Mouse (Mus musculus): ENCODE results near the gene Arl15. TPM values are rescaled to one million over a fixed set of nuclear protein-coding genes. Genes with fewer than 3 reads are reported as not detected.
"Not testable (repeated sequence)": the region's sequence is repeated elsewhere in the genome, so short reads cannot be mapped to it uniquely, and the experiment has no call there.

Gene Arl15
- polyA plus RNA-seq, 1 experiment from 2014 or later, result 9.5 TPM

DNA sequence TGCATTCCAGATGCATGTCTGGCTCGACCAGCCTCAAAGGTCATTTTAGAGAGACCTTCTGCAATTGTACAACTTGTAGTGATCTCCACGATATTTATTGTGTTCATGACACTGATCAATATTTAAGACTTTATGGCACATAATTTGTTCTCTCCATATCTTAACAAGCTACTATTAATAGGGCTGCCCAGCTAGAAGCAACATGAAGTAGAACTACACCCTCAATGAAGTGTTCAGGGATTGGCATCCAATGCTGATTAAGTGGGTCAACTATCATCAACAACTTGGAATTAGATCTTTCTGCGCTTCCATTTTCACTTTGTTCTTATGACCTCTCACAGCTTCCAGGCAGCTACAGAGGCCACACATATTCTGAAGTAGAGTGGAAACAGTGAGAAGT is 24.5 kb upstream of the Arl15 start:
- H3K4me3 ChIP-seq (ENCODE audit: low read depth, low read length), result no peak overlapping the region
- H3K9me3 ChIP-seq (ENCODE audit: control insufficient read depth, low read length), result no peaks in the 10 kb centered on the region
- H3K4me1 ChIP-seq (ENCODE audit: control insufficient read depth, insufficient read depth, low read length), result no peaks in the 10 kb centered on the region
- no peaks in the 10 kb centered on the region for H3K36me3 ChIP-seq (ENCODE audit: control insufficient read depth, insufficient read depth, low read length)
- no peak overlapping the region for H3K9ac ChIP-seq (ENCODE audit: low read length)
- H3K4me2 ChIP-seq (ENCODE audit: low read depth), result no peak overlapping the region
- 88% methylated on average over 3 of the region's 3 CpGs for WGBS
- H3K27ac ChIP-seq (ENCODE audit: low read depth, low read length), result no peak overlapping the region
- H3K27me3 ChIP-seq (ENCODE audit: control insufficient read depth, insufficient read depth, low read length), result no peaks in the 10 kb centered on the region
- DNase-seq (ENCODE audit: low spot score) (no peak), ATAC-seq (ENCODE audit: insufficient read depth, low FRiP score, low TSS enrichment) (no peak)

DNA sequence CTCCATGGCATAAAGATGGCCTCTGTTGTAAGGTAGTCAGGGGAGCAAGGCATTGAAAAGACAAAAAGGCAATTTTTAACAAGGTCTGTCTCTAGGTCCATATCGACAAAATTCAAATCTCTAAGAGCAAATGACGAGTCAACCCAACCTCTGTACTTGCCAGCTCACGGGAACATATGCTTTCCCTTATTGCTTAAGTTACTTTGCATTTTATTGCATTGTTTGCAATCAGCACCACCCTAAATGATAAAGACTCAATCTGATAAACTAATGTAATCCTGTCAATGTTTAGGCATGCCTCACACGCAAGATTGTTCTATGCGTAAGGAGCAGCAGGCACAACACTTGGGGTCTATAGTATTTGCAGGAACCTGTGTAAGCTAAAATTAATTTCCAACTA is 24.0 kb upstream of the Arl15 start:
- no peaks in the 10 kb centered on the region for H3K27me3 ChIP-seq (ENCODE audit: control insufficient read depth, insufficient read depth, low read length)
- 96% methylated on average over 5 of the region's 5 CpGs for WGBS
- no peaks in the 10 kb centered on the region for H3K4me1 ChIP-seq (ENCODE audit: control insufficient read depth, insufficient read depth, low read length)
- no peak overlapping the region for H3K4me2 ChIP-seq (ENCODE audit: low read depth)
- no peak overlapping the region for H3K27ac ChIP-seq (ENCODE audit: low read depth, low read length)
- H3K9ac ChIP-seq (ENCODE audit: low read length), result no peak overlapping the region
- DNase-seq (ENCODE audit: low spot score), result no peak
- no peaks in the 10 kb centered on the region for H3K36me3 ChIP-seq (ENCODE audit: control insufficient read depth, insufficient read depth, low read length)
- no peaks in the 10 kb centered on the region for H3K9me3 ChIP-seq (ENCODE audit: control insufficient read depth, low read length)
- no peak for ATAC-seq (ENCODE audit: insufficient read depth, low FRiP score, low TSS enrichment)
- H3K4me3 ChIP-seq (ENCODE audit: low read depth, low read length), result no peak overlapping the region

DNA sequence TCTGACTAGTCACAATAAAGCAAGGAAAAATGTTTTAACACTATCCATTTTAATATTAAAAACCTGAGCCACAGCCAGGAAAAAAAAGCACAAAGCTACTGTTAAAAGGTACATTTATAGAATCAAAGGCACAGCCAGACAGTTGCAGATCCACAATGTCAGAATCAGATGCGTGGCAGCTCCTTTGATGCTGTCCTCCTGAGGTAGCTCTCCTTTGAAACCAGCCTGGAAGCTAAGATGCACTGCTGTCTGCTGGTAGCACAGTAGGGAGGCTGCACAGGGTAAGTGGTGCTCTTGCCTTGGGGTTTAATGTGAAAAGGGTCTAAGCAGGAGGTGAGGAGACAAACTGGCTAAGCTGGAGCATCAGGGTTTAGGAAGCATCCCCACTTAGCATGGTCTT is 23.0 kb upstream of the Arl15 start:
- H3K27ac ChIP-seq (ENCODE audit: low read depth, low read length), result no peak overlapping the region
- no peaks in the 10 kb centered on the region for H3K9me3 ChIP-seq (ENCODE audit: control insufficient read depth, low read length)
- H3K4me1 ChIP-seq (ENCODE audit: control insufficient read depth, insufficient read depth, low read length), result no peaks in the 10 kb centered on the region
- ATAC-seq (ENCODE audit: insufficient read depth, low FRiP score, low TSS enrichment), result no peak
- H3K27me3 ChIP-seq (ENCODE audit: control insufficient read depth, insufficient read depth, low read length), result no peaks in the 10 kb centered on the region
- no peak for DNase-seq (ENCODE audit: low spot score)
- WGBS, result 18% methylated on average over 1 of the region's 1 CpGs
- no peaks in the 10 kb centered on the region for H3K36me3 ChIP-seq (ENCODE audit: control insufficient read depth, insufficient read depth, low read length)
- no peak overlapping the region for H3K4me2 ChIP-seq (ENCODE audit: low read depth)
- H3K4me3 ChIP-seq (ENCODE audit: low read depth, low read length), result no peak overlapping the region
- no peak overlapping the region for H3K9ac ChIP-seq (ENCODE audit: low read length)

DNA sequence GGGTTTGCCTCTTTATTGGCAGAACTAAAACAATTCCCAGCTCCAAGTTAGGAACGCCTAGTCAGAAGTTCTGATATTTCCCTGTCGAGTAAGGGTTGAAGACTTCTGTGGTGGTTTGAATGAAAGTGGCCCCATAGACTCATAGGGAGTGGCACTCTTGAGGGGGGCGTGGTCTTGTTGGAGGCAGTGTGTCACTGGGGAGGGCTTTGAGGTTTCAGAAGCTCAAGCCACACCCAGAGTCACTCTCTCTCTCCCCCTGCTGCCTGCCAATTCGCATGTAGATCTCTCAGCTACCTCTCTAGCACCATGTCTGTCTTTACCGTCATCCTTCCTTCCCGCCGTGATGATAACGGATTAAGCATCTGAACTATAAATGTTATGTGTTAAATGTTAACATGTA is 19.5 kb upstream of the Arl15 start:
- 93% methylated on average over 8 of the region's 8 CpGs for WGBS

DNA sequence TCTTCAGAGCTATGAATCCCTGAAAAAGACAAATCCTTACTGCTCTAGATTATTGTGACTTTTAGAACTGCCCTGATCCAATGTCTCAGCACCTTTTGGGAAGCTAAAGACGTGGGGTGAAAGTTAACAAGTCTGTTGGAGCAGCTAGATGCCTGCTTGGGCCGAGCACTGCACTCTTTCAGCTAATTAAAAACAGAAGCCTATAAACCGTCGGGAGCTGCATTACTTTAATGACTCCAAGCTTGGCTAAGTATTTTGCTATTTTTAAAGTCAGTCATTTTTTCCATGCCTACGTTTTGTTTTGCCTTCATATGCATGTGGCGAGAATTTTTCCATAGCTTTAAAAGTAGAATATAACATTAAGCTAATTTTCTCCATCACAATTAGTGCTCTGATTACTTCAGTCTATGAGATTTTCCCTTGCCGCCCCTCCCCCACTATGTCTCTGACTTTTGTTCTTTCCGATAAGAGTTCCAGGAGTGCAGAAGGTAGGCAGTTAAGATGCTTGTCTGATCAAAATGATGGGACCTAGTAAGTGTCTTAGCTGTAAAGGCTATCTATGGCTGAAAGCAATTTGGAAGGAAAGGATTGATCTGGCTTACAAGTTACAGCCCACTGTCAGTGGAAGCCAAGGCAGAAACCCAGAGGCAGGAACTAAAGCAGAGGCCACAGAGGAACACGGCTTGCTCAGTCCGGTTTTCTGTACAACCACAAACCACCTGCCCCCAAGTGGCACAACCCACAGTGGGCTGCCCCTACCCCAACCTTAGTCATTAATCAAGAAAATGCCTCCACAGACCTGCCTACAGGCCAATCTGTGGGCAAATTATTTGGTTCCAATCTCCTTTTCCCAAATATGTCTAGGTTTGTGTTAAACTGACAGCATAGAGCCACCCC is 18.8 kb upstream of the Arl15 start:
- Histone ChIP-seq H3K4me2 (ENCODE audit: low read depth) (no peak overlapping the region), H3K9ac (ENCODE audit: low read length) (no peak overlapping the region), H3K4me1 (ENCODE audit: control insufficient read depth, insufficient read depth, low read length) (no peaks in the 10 kb centered on the region), H3K36me3 (ENCODE audit: control insufficient read depth, insufficient read depth, low read length) (no peaks in the 10 kb centered on the region), H3K27ac (ENCODE audit: low read depth, low read length) (no peak overlapping the region), H3K4me3 (ENCODE audit: low read depth, low read length) (no peak overlapping the region), H3K27me3 (ENCODE audit: control insufficient read depth, insufficient read depth, low read length) (no peaks in the 10 kb centered on the region), H3K9me3 (ENCODE audit: control insufficient read depth, low read length) (no peaks in the 10 kb centered on the region)
- ATAC-seq (ENCODE audit: insufficient read depth, low FRiP score, low TSS enrichment) (no peak), DNase-seq (ENCODE audit: low spot score) (no peak)
- 76% methylated on average over 10 of the region's 10 CpGs for WGBS

More for the DNA sequence above, 19.5 kb upstream of the Arl15 start:
- no peak overlapping the region for H3K4me3 ChIP-seq (ENCODE audit: low read depth, low read length)
- H3K27ac ChIP-seq (ENCODE audit: low read depth, low read length), result no peak overlapping the region
- ATAC-seq (ENCODE audit: insufficient read depth, low FRiP score, low TSS enrichment), result no peak
- H3K9me3 ChIP-seq (ENCODE audit: control insufficient read depth, low read length), result no peaks in the 10 kb centered on the region
- no peaks in the 10 kb centered on the region for H3K4me1 ChIP-seq (ENCODE audit: control insufficient read depth, insufficient read depth, low read length)
- H3K27me3 ChIP-seq (ENCODE audit: control insufficient read depth, insufficient read depth, low read length), result no peaks in the 10 kb centered on the region
- H3K9ac ChIP-seq (ENCODE audit: low read length), result no peak overlapping the region
- DNase-seq (ENCODE audit: low spot score), result no peak
- no peaks in the 10 kb centered on the region for H3K36me3 ChIP-seq (ENCODE audit: control insufficient read depth, insufficient read depth, low read length)
- no peak overlapping the region for H3K4me2 ChIP-seq (ENCODE audit: low read depth)

DNA sequence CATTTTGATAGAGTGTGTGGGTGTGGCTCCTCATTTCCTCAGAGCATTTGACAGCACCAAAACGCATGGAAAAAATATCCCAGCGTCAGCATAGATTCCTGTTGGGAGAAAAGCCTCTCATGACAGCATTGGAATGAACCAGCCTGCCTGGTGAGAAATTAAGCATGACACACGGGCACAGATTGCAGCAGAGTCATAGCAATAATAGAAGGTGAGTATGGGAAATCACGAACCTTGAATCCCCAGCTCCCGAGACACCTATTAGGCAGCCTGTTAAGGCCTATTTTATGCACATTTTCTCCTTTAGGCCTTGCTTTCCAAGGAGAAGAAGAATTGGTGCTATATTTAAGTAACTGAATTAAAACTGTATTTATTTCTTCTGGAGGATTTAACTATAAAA is 8.5 kb upstream of the Arl15 start:
- no peaks in the 10 kb centered on the region for H3K36me3 ChIP-seq (ENCODE audit: control insufficient read depth, insufficient read depth, low read length)
- no peak overlapping the region for H3K27ac ChIP-seq (ENCODE audit: low read depth, low read length)
- no peaks in the 10 kb centered on the region for H3K9me3 ChIP-seq (ENCODE audit: control insufficient read depth, low read length)
- no peak for ATAC-seq (ENCODE audit: insufficient read depth, low FRiP score, low TSS enrichment)
- H3K9ac ChIP-seq (ENCODE audit: low read length), result no peak overlapping the region
- no peak overlapping the region for H3K4me3 ChIP-seq (ENCODE audit: low read depth, low read length)
- H3K27me3 ChIP-seq (ENCODE audit: control insufficient read depth, insufficient read depth, low read length), result no peaks in the 10 kb centered on the region
- no peak for DNase-seq (ENCODE audit: low spot score)
- whole genome bisulfite sequencing, result 82% methylated on average over 5 of the region's 5 CpGs
- H3K4me2 ChIP-seq (ENCODE audit: low read depth), result no peak overlapping the region
- H3K4me1 ChIP-seq (ENCODE audit: control insufficient read depth, insufficient read depth, low read length), result no peaks in the 10 kb centered on the region

DNA sequence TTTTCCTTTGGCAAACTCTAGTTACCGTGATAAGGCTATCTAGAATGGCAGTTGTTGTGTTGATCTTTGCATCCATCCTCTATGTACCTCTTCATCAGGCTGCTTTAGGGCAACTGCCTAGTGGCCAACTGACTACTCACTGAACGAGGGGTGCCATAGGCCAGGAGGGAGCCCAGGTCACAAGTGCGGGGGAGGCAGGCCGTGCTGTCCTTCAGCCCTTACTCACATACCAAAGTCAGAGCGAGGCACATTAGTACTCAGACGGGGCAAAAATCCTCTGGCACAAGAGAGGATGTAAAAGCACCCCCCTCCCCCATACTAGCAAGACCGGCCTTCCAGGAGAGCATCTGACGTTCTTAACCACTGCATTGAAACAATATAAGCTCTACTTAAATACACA is 7.2 kb upstream of the Arl15 start:
- ATAC-seq (ENCODE audit: insufficient read depth, low FRiP score, low TSS enrichment) (no peak), DNase-seq (ENCODE audit: low spot score) (no peak)
- Histone ChIP-seq H3K36me3 (ENCODE audit: control insufficient read depth, insufficient read depth, low read length) (no peaks in the 10 kb centered on the region), H3K9ac (ENCODE audit: low read length) (no peak overlapping the region), H3K4me2 (ENCODE audit: low read depth) (no peak overlapping the region), H3K27me3 (ENCODE audit: control insufficient read depth, insufficient read depth, low read length) (no peaks in the 10 kb centered on the region), H3K27ac (ENCODE audit: low read depth, low read length) (no peak overlapping the region), H3K4me1 (ENCODE audit: control insufficient read depth, insufficient read depth, low read length) (no peaks in the 10 kb centered on the region), H3K9me3 (ENCODE audit: control insufficient read depth, low read length) (no peaks in the 10 kb centered on the region), H3K4me3 (ENCODE audit: low read depth, low read length) (no peak overlapping the region)
- 80% methylated on average over 8 of the region's 8 CpGs for WGBS

DNA sequence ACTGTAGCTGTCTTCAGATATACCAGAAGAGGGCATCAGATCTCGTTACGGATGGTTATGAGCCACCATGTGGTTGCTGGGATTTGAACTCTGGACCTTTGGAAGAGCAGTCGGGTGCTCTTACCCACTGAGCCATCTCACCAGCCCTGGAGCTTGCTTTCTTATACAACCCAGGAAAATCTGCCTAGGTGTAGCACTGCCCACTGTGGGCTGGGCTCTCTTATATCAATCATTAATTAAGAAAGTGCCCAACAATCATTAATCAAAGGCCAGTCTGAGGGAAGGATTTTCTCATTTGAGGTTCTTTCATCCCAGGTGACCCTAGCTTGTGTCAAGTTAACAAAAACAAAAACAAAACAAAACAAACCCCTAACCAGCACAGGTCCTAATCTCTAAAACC is 4.3 kb upstream of the Arl15 start:
- not testable (repeated sequence) for H3K27me3 ChIP-seq (ENCODE audit: control insufficient read depth, insufficient read depth, low read length); H3K4me2 ChIP-seq (ENCODE audit: low read depth); ATAC-seq (ENCODE audit: insufficient read depth, low FRiP score, low TSS enrichment); H3K36me3 ChIP-seq (ENCODE audit: control insufficient read depth, insufficient read depth, low read length); H3K9ac ChIP-seq (ENCODE audit: low read length); H3K9me3 ChIP-seq (ENCODE audit: control insufficient read depth, low read length); H3K27ac ChIP-seq (ENCODE audit: low read depth, low read length); DNase-seq (ENCODE audit: low spot score); H3K4me1 ChIP-seq (ENCODE audit: control insufficient read depth, insufficient read depth, low read length); H3K4me3 ChIP-seq (ENCODE audit: low read depth, low read length)
- WGBS, result 100% methylated on average over 1 of the region's 3 CpGs

DNA sequence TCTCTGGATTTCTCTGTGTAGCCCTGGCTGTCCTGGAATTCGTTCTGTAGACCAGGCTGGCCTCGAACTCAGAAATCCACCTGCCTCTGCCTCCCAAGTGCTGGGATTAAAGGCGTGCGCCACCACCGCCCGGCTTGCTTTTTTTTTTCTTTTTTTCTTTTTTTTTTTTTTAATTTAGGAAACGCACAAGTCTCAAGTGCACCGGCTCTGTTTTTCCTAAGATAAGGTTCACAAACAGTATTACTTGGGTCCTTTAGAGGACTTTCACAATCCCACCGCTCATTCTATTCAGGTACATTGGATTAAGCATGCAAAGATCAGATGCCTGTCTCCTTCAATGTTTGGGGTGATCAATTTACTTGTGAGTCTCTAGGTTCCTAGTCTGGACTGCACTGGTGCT is 668 bp upstream of the Arl15 start:
- no peak for DNase-seq (ENCODE audit: low spot score)
- Histone ChIP-seq H3K4me3 (ENCODE audit: low read depth, low read length) (peak overlapping the region; percentile 74), H3K4me1 (ENCODE audit: control insufficient read depth, insufficient read depth, low read length) (peaks cover 6% of the 10 kb centered on the region), H3K27ac (ENCODE audit: low read depth, low read length) (peak overlapping the region; percentile 83), H3K4me2 (ENCODE audit: low read depth) (peak overlapping the region; percentile 52), H3K9ac (ENCODE audit: low read length) (peak overlapping the region; percentile 65), H3K36me3 (ENCODE audit: control insufficient read depth, insufficient read depth, low read length) (no peaks in the 10 kb centered on the region), H3K9me3 (ENCODE audit: control insufficient read depth, low read length) (no peaks in the 10 kb centered on the region), H3K27me3 (ENCODE audit: control insufficient read depth, insufficient read depth, low read length) (no peaks in the 10 kb centered on the region)
- 80% methylated on average over 9 of the region's 9 CpGs for WGBS
- ATAC-seq (ENCODE audit: insufficient read depth, low FRiP score, low TSS enrichment), result no peak

Measured in neural tube, embryonic 11.5 days (tissue).